31 mouse cellular contexts compared by ENCODE assay signal in genomic region chr11:39792112-39792511, GRCm38 (mm10).
"Had no signal": no experiment of that assay in that cellular context is flagged by ENCODE, and none has a peak within 500 bp of the region (broad histone marks: within the 10 kb centered on the region; RNA-seq: fewer than 3 reads in every experiment).

No protein-coding gene starts in this region.

- H3K4me1 ChIP-seq: limb, embryonic 12.5 days; limb, embryonic 13.5 days; liver, embryonic 12.5 days; liver, embryonic 13.5 days; liver, embryonic 15.5 days; megakaryocyte, embryonic 14.5 days had no signal

- DNase-seq: left cerebral cortex, postnatal 4 days; liver; liver, embryonic 13.5 days; liver, postnatal 0 days; lung, adult 18-20 months; lung, adult 2 months; lung, embryonic 14.5 days; lung, postnatal 10 days; lung, postnatal 14 days; lung, postnatal 36 days; lung, postnatal 4 days had no signal

- H3K4me2 ChIP-seq: limb, embryonic 12.5 days; limb, embryonic 13.5 days; limb, embryonic 15.5 days; liver, embryonic 11.5 days; liver, embryonic 12.5 days; liver, embryonic 13.5 days; liver, embryonic 15.5 days; lung, embryonic 14.5 days; lung, embryonic 15.5 days; midbrain, embryonic 11.5 days; midbrain, embryonic 12.5 days; midbrain, embryonic 13.5 days; midbrain, embryonic 15.5 days; neural tube, embryonic 12.5 days had no signal

- H3K4me3 ChIP-seq: limb, embryonic 10.5 days; limb, embryonic 12.5 days; limb, embryonic 13.5 days; limb, embryonic 15.5 days; liver, embryonic 12.5 days; liver, embryonic 13.5 days; liver, embryonic 15.5 days; lung, embryonic 15.5 days; megakaryocyte, embryonic 14.5 days; midbrain, embryonic 10.5 days; midbrain, embryonic 12.5 days; midbrain, embryonic 13.5 days; midbrain, embryonic 15.5 days; myocyte; neural tube, embryonic 12.5 days had no signal

- H3K9me3 ChIP-seq: limb, embryonic 10.5 days; limb, embryonic 12.5 days; limb, embryonic 13.5 days; limb, embryonic 15.5 days; liver, embryonic 12.5 days; liver, embryonic 13.5 days; liver, embryonic 15.5 days; lung, embryonic 15.5 days; megakaryocyte, embryonic 14.5 days; midbrain, embryonic 10.5 days; midbrain, embryonic 12.5 days; midbrain, embryonic 13.5 days; midbrain, embryonic 15.5 days; neural tube, embryonic 12.5 days had no signal

- H3K27ac ChIP-seq: limb, embryonic 10.5 days; limb, embryonic 12.5 days; limb, embryonic 13.5 days; limb, embryonic 15.5 days; liver, embryonic 12.5 days; liver, embryonic 13.5 days; liver, embryonic 14.5 days; liver, embryonic 15.5 days; lung, embryonic 15.5 days; macrophage; midbrain, embryonic 10.5 days; midbrain, embryonic 12.5 days; midbrain, embryonic 13.5 days; midbrain, embryonic 15.5 days; neural tube, embryonic 12.5 days had no signal

- H3K36me3 ChIP-seq: limb, embryonic 10.5 days; limb, embryonic 12.5 days; limb, embryonic 13.5 days; limb, embryonic 15.5 days; liver, embryonic 12.5 days; liver, embryonic 13.5 days; liver, embryonic 15.5 days; lung, embryonic 15.5 days; midbrain, embryonic 10.5 days; midbrain, embryonic 12.5 days; midbrain, embryonic 13.5 days; midbrain, embryonic 15.5 days; neural tube, embryonic 12.5 days had no signal

- H3K9ac ChIP-seq: limb, embryonic 12.5 days; limb, embryonic 13.5 days; limb, embryonic 15.5 days; liver, embryonic 12.5 days; liver, embryonic 13.5 days; liver, embryonic 14.5 days; liver, embryonic 15.5 days; liver, postnatal 0 days; lung, embryonic 14.5 days; lung, embryonic 15.5 days; midbrain, embryonic 12.5 days; midbrain, embryonic 13.5 days; midbrain, embryonic 15.5 days; neural tube, embryonic 12.5 days had no signal

- H3K27me3 ChIP-seq: limb, embryonic 12.5 days; limb, embryonic 13.5 days; limb, embryonic 15.5 days; liver, embryonic 12.5 days; liver, embryonic 13.5 days; liver, embryonic 15.5 days; lung, embryonic 15.5 days; midbrain, embryonic 12.5 days; midbrain, embryonic 13.5 days; midbrain, embryonic 15.5 days; neural tube, embryonic 12.5 days had no signal

- ATAC-seq: liver, embryonic 12.5 days; liver, postnatal 0 days; lung, postnatal 0 days; midbrain, embryonic 13.5 days; midbrain, embryonic 15.5 days; midbrain, embryonic 16.5 days had no signal
